Mouse (Mus musculus) layer of hippocampus, adult 9-11 months (tissue): Measurements from ENCODE around the gene Slc38a3.
A peak's percentile ranks its signal among the peaks of the same experiment; 100 is the strongest.

Experiments
- DNase-seq: peaks from one replicate; pipeline ENCODE4 v3.0.0; 2022

Slc38a3 gene

DNA sequence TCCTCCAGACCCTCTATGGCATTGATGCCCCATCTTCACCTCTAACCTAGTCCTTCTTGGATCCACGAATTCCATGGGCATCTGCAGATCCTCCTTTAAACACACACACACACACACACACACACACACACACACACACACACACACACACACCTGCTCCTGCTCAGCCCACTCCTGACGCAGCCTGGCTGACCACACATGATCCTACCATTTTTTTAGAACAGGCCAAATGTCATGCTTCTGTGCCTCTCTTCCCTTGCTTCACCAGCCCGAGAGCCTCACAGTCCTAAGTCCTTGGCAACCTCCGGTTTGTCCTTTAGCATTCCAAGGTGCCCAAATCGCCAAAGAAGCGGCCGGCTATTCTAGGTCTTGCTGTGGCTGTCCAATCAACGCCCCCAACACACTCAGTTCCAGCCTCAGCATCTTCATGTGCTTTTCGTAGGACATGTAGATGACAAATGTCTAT is at the start of gene Slc38a3:
TSS of gene Slc38a3 (minus strand) at position 51 of the 466 bp plus-strand sequence.
- DNase-seq: no peak

DNA sequence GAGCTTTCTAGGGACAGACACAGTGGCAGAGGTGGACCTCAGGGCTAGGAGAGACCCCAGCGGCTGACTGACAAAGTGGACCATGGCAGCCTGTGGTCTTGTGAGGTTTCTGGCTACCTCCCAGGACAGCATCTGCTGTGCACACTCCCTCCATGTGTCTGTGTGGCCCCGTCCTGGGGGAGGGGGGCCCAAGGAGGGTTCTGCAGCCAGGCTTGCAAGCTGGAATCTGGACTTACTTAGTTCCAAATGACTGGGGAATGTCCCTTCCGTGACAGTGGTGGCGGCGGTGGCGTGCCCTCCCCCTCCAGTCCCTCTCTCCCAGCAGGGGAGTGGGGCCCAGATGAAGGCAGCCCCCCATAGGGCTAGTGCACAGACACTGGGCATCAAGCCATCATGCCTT is 47.6 kb upstream of the Slc38a3 start:
- no peak for DNase-seq

DNA sequence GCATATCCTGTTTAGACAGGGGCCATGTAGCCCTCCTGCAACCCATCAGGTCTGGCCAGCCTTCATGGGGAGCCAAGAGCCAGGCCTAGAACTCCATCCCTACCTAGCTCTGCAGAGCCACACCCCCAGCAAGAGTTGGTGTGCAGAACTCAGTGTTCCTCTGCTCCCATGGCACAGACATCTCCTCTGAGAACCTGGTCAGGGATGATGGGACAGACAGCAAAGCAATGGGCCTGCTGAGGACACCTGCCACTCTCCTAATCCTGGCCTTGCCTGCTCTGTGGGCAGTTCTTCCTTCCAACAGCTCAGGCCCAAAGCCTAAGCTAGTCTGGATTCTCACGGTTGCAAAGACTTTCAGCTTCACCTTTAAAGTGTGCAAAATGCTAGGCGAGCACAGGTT is 46.3 kb upstream of the Slc38a3 start:
- no peak for DNase-seq

DNA sequence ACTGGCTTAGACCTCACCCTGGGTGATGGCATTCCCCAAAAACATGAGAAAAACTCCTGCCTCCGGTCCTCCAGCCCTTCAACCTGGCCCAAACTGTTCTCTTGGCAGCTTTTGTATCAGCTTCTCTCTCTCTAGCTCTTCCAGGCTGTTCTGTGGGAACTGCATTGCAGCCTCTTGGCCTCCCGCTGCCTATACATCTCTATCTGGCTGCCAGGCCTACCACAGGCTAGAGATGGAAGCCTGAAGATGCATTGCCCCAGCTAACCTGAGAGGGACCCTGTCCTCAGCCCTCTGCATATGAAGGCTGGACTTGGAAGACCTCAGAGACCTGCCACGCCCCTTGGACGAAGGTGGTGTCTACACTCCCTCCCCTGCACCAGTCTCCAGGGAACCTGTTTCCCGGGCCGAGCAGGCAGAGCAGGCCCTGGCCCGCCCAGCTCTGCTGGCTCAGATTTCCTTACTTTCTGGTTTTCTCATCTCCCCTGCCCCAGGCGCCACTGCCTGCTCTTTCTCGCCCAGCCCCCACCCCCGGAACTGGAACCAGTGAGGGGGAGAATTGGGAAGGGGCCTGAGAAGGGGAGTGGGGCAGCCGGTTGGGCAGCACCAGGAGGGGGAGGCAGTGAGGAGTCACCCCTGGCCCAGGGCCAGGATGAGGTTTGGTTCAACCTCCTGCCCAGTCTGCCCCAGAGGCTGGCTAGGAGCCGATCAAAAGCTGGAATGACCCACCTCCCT is 45.1 kb upstream of the Slc38a3 start:
- DNase-seq: no peak

DNA sequence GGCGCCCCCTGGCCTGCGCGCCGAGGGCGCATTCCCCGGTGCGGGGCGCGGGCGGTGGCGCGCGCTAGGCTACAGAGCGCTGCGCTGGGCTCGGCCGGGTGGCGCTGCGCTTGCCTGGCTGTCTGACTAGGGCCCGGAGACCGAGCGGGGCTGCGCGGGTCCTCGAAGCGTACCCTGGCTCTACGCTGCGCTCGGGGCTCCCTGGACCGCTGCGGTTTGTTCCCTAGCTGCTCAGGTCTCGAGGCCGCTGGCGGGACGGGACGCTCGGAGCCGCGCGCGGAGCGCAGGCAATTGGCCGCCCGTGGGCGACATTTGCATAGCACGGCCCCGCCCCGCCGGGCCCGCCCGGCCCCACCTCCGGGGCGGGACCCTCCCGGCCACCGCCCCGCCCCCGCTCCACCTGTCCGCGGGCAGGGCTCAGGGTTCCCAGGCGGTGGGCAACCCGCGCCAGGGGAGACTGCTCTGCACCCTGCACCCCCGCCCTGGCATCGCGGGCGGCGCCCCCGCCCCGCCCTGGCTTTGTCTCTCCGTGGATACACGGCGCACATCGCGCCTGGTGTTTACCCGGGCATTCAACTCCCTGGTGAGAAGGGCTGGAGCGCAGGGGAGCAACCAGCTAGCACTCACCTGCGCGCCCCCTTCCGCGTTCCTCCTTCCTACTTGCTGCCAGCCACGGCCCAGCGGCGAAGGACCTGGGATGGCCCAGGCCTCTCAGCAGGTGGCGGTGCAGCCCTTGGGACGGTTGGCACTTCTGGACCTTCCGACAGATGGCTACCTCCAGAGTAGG is 40.6 kb upstream of the Slc38a3 start, which contains the start of gene Sema3f:
TSS of gene Sema3f (minus strand) at position 779 of the 787 bp plus-strand sequence.
- peak; percentile 32 for DNase-seq

DNA sequence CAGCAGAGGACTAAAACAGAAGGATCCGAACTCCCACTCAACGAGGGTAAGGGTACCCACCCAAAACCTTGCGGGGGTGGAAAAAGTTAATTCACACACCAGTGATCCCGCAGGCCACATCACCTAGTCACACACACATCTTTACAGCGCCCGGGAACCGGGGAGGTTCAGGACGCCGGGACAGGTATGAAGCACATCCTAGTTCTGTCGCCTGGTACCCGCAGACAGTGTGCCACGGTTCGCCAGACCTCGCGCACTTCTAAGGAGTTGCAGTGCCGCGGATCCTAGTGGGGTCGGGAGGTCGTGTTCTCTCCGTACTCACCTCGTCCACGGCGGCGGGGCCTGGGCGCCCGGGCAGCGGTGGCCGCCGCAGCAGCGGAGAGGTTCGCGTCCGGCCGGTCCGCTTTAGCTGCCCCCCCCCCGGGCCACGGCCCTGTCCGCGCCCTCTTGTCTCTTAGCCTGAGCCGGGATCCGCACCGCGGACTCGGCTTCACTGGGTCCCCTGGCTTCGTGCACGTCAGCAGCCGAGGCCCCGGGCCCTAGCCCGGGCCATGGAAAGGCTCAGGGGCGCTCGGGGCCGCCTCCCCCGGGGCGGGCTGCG is 39.9 kb upstream of the Slc38a3 start:
- no peak for DNase-seq

DNA sequence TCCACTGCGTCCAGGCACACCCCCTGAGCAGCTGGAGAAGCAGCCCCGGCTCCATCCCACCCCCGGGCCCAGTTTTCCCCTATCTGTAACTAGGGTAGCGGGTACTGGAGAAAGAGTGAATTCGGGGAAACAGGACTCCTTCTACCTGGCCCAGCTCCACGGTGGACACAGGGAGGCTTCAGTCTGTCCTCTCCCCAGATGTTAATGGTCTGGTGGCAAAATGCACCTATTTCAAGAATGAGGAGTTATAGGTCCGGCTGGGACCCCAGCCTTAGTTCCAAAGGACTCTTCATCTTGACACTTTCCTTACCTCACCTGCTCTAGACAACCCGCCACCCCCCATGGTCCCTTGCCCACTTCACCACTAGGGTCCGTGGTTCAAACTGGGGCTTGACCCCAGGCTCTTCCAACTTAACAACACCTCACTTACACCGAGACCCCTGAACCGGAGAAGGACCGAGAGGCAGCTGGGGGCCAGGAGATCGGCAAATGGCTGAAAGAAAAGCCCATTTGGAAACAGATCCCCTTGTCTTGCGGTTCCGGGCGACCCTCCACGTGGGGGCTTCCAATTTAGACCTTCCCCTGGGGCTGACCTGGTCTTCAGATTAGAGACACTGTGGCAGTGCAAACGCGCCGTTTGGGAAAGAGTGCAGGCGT is 39.2 kb upstream of the Slc38a3 start:
- DNase-seq: no peak

DNA sequence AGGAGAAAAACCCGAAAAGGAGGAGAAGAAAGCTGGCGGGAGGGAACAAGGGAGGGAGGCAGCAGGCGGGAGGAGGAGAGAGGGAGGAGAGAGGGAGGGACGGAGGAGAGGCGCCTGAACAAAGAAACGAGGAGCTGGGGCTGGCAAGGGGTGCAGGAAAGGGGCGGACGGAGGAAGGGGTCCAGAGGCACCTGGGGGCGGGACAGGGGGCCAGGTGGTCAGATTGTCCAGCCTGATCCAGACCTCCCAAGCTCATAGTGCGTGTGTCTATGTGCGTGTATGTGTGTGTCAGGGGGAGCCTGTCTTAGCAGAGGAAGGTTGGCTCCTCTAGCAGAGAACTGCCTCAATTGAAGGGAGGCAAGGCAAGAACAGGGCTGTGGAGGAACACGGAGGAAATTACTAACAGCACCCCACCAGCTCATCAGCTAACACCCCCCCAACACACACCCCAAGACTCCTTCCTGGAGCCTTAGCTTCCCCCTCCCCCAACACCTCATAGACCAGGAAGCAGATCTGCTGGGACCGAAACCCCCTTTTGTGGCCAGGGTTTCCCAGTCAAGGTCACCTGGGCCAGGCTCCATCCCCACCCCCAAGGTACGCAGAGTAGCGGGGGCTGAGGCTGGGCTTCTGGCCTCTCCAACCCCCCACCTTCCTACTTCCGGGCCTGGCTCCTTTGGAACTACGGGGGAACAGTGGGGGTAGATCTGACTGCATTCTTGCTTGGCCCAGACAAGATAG is 38.5 kb upstream of the Slc38a3 start:
- DNase-seq: no peak

DNA sequence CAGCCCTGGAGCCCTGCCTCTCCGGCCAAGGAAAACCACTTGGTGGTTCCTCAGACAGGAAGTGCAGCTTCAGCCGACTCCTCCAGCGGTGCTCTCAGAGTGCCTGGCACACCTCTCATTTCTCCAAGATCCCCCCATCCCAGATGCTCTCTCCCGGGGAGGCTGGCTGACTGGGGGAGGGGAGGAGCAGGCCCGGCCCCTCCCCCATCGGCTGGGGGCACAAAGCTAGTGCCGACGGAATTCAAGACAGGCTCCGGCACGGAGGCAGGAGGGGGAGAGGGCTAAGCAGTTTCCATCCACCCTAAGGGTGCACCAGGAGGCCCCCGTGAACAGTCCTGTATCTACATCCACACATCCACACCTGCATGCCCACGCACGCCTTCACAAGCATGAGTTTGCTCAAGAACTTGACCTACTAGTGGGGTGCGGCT is 37.5 kb upstream of the Slc38a3 start:
- DNase-seq: no peak

DNA sequence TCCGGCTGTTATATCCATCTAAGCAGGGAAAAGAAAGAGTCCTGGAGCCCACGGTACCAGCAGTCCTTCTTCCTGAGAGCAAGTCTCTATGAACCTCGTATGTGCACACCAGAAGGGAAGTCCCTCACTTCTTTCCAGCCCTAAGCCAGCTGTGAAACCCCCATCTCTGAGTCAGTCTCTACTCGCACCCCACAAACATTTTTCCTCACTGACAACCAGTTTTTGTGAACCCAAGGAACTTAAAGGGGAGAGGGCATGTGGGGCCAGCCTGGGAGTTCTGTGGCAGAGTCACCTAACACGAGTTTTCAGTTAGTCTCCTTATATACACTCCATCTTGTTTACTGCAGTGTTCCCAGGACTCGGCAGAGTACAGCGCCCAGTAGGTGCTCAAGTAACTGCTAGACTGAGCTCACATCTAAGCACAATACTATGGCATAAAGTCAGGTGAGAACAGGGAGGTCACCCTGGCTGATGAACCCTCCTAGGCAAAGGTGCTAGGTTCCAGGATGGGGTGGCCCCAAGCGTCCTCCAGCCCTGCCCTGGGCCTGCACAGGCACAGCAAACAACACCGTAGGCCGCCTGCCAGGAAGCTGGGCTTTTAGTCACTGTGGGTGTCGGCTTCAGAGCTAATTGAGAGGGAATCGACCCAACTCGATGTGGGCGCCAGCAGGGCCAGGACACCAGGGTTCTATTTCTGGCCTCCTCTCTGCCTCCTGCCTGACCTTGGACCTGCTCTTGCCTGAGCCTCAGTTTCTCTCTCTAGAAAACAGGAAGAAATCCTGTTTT is 34.2 kb upstream of the Slc38a3 start:
- peak; percentile 29 for DNase-seq

DNA sequence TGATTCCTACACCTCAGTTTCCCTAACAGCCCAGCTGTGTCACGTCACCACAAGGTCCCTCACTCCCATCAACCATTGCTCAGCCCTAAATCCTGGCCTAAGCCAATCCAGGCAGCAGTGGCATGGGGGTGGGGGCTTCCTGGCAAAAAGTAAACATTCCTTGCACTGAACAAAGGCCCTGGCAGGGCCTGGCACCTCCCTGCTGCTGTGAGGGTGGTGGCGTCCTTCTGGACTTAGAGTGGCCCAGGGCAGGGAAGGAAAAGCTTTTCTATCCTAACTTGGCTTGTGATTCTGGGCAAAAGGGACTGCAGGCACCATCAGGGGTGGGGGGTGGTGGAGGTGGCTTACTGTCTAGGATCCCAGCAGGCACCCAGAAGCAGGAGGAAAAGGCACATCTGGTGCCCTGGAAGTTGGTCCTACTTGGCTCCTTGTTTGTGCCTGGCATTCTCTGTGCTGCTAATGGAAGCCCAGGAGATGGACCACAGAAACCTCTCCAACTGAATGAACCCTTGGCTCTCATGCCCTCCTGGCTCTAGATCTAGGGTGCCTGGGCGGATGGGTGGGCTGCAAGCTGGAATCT is 33.4 kb upstream of the Slc38a3 start:
- no peak for DNase-seq

DNA sequence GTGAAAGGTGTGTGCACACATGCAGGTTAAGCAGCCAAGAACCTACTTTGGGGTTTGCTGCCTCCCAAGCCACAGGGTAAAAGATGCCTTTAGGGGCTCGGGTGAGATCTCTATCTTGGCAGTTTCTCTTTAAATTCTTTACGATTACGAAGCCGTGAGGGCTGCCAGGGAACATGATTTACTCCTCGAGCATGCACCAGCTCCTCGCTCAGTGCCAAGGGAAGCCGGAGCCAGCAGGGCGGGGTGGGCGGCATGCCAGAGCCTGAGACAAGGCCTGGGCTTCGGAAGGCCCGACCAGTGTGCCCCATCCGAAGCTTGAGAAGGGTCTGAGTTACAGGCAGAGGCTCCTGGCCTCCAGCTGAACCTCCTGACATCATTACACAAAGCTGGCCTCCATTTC is 32.3 kb upstream of the Slc38a3 start:
- peak; percentile 71 for DNase-seq

DNA sequence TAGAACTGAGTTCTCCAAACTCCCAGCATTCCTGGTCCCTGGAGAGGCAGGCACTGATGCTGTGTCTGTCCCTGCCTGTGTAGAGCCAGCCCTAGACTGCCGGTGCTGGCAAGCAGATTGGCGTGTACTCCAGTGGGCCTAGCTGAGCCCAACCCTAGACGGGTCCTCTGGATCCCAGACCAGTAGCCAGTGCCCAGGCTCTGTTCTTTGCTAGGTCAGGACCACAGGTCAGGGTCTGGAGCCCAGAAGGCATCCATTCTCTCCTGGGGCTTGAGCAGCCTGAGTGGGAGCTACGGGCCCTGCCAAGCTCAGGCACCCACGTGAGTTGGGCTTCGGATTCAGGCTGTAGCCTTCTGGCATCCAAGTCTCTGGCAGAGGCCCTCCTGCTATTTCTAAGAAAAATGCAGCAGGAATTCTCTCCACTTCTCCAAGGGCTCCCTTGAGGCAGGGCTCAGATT is 30.8 kb upstream of the Slc38a3 start:
- DNase-seq: peak; percentile 68

DNA sequence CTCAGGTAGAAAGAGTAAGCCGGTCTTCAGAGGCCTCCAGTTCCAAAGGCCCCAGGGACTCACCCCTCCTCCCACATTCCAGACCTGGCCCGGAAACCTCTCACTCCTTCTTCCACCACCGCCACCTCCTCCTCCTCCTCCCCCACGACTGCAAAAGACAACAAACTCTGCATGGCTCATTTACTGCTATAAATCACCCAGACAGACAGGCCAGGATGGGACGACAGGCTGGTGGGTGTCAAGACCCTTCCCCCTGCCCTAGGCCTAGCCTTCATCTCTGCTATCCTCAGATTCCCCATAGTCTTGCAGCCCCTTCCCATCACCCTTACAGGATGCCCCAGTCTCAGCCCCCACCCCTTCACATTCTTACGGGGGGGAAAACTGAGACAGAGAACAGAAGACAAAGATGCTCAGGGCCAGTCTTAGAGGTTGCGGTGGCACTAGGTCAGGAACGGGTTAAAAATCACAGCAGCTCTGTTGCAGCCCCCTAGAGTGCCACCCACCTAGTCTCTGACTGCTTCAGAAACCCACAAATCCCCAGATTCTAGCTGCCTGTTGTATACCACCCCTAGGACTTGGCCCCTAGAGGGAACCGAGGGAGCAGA is 30.1 kb upstream of the Slc38a3 start:
- no peak for DNase-seq

DNA sequence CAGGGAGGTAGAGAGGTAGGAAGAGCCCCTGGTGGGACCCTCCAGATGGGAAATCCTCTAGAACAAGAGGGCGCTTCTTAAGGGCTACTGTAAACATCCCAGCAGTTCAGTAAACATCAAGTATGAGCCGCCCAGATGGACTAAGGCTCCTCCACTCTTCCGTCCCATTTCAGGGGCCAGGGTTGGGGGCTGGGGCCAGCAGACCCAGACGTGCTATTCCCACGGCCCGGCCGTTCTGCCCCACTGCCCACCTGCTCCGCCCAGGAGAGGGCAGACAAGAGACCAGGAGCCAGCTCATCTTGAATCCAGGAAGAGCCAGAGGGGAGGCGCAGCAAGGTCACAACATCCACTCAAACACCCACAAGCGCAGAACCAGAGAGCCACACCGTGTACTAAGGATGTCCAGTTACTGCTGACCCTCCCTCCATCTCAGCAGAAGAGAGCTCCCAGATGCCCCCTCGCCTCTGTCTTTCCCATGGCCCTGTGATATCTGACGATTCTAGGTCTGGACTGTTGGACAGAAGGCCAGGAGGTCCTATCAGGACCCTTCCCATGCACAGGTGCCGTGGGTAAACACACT is 29.4 kb upstream of the Slc38a3 start:
- DNase-seq: no peak

DNA sequence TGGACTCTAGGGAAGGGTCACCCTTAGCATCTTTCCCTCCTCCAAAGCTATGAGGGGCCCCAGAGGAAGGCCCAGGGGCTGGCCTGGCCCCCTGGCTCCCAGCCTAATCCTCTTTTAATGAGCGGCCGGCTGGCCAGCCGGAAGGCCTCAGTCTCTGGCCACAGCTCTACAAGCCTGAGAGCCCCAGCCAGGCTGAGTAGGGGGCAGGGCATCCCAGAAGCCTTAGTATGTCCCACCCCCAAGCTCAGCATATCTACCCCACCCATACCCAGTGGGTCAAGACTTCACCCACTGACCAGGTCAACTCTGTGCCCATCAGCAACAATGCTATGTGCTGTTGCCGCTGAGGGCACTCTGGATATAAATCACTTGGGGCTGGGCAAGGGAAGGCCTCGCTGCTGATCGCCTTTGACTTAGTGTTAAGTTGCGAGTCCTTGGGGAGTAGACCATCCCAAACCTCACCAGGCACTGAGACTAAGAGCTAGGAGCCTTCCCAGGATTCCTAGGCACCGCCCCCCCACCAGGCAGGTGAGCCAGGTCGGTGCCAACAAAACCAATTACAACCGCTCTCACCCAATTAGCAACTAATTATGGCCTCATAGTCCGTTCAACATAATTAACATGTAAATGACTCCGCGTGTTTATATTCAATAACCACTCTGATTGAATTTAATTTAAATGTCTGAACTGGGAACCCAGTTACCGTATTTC is 28.6 kb upstream of the Slc38a3 start:
- DNase-seq: no peak

DNA sequence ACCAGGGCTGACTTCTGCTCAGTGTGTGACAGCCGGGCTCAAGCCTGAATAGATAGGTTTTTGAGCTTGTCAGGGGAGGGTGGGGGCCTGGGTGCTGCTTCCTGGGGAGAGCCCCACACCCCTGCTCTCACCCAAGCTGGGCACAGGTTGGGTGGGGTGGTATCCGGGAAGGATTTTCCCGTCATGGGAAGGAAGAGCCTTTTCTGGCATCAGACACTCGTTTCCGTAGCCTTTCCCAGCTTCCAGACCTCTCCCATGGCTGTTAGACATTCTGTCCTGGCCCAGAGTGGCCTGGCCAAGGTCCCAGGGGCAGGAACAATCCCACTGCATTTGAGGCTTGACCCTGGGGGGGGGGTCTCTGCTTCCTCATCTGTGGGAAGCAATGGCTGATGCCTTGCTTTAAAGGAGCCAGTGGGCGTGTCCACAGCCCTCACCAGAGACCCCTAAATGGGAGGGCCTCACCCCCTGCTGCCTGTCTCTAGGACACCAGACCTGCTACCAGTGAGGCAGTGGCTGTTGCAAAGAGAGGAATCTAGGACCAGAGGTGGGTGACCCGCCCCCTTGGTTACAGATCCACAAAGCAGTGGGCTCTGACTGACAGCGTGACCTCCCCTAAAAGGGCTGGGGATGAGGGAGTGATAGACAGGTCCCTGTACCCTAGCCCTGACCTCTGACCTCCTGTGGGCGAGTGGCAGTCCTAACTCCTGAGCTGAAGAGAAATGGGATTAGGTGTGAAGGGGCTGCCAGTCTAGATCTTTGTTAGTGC is 27.7 kb upstream of the Slc38a3 start:
- DNase-seq: no peak

DNA sequence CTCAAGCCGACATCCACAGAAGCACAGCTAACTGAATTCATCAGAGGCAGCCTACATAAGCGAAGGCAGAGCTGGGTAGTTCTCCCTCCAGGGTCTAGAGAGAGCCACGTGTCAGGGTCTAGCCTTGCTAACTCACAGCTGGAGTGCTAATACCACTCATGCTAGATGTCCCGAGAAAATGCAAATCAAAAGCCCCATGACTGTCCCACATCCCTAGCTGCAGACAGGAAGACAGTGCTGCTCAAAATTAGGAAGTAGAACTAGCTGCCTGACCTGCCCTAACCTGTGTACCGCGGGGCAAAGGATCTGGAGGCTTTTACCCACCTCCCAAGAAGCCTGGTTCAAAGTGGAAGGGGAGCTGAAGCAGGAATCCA is 26.8 kb upstream of the Slc38a3 start:
- no peak for DNase-seq
